Comparison of ENCODE assay signal across 30 mouse cellular contexts in the genomic region with DNA sequence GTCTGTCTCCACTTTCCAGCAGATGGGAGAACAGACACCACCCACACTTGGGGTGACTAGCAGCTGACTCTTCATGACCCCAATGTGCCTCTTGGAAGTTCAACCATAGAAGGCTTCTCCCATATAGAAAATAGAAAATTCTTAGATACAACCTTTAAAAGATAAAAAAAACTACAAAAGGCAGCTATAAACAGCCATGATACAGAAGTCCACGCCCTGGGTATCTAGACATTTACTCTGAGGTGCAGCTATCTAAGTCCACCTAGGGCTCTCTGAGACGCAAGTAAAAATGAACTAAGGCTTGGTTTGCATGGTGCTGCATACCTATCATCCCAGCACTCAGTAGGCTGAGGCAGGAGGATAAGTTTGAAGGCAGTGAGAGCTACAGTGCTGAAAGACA.
"Had no signal": no experiment of that assay in that cellular context is flagged by ENCODE, and none has a peak within 500 bp of the region (broad histone marks: within the 10 kb centered on the region; RNA-seq: fewer than 3 reads in every experiment).

No protein-coding gene starts in this region.

- H3K9me3 ChIP-seq: heart, embryonic 10.5 days; heart, embryonic 12.5 days; heart, embryonic 13.5 days; heart, embryonic 15.5 days; hindbrain, embryonic 10.5 days; hindbrain, embryonic 12.5 days; hindbrain, embryonic 13.5 days; hindbrain, embryonic 15.5 days; intestine, embryonic 15.5 days; kidney, embryonic 15.5 days had no signal

- H3K27me3 ChIP-seq: heart, embryonic 12.5 days; heart, embryonic 13.5 days; heart, embryonic 15.5 days; hindbrain, embryonic 12.5 days; hindbrain, embryonic 13.5 days; hindbrain, embryonic 15.5 days; intestine, embryonic 15.5 days; kidney, embryonic 15.5 days had no signal

- H3K4me3 ChIP-seq: heart, embryonic 10.5 days; heart, embryonic 12.5 days; heart, embryonic 13.5 days; heart, embryonic 15.5 days; hindbrain, embryonic 10.5 days; hindbrain, embryonic 12.5 days; hindbrain, embryonic 13.5 days; hindbrain, embryonic 15.5 days; intestine, embryonic 15.5 days; kidney, embryonic 15.5 days; left cerebral cortex, adult 2 months had no signal

- H3K27ac ChIP-seq: heart, embryonic 10.5 days; heart, embryonic 13.5 days; heart, embryonic 15.5 days; hindbrain, embryonic 10.5 days; hindbrain, embryonic 12.5 days; hindbrain, embryonic 13.5 days; hindbrain, embryonic 14.5 days; hindbrain, embryonic 15.5 days; hindbrain, postnatal 0 days; intestine, embryonic 15.5 days; kidney, embryonic 15.5 days; kidney, postnatal 0 days; left cerebral cortex, adult 2 months had no signal

- H3K9ac ChIP-seq: heart, embryonic 12.5 days; heart, embryonic 13.5 days; heart, embryonic 15.5 days; hindbrain, embryonic 12.5 days; hindbrain, embryonic 13.5 days; hindbrain, embryonic 14.5 days; hindbrain, embryonic 15.5 days; intestine, embryonic 15.5 days; kidney, embryonic 15.5 days had no signal

- H3K36me3 ChIP-seq: heart, embryonic 10.5 days; heart, embryonic 13.5 days; heart, embryonic 15.5 days; hindbrain, embryonic 12.5 days; hindbrain, embryonic 13.5 days; hindbrain, embryonic 15.5 days; intestine, embryonic 15.5 days; kidney, embryonic 15.5 days had no signal

- DNase-seq: heart, postnatal 10 days; heart, postnatal 14 days; heart, postnatal 36 days; heart, postnatal 4 days; kidney, adult 11 months; kidney, adult 18-20 months; kidney, adult 2 months; kidney, adult 8-10 months; kidney, adult 9 months; kidney, postnatal 10 days; kidney, postnatal 14 days; kidney, postnatal 25 days; kidney, postnatal 36 days; kidney, postnatal 4 days; layer of hippocampus, adult 9-11 months; layer of hippocampus, postnatal 36 days had no signal
